Mouse (Mus musculus): ENCODE results near the gene Pkmyt1. TPM values are rescaled to one million over a fixed set of nuclear protein-coding genes. Genes with fewer than 3 reads are reported as not detected.

Gene Pkmyt1
- polyA plus RNA-seq, 1 experiment from 2014 or later: 44.6 TPM

- Histone ChIP-seq H3K4me3 (ENCODE audit: low read length) (no peak overlapping the region), H3K4me1 (ENCODE audit: control insufficient read depth, insufficient read depth, low read length) (peaks cover 24% of the 10 kb centered on the region), H3K27me3 (replicated peaks; ENCODE audit: control insufficient read depth, insufficient read depth, low read length) (peaks cover 30% of the 10 kb centered on the region; the same call in 1 of the 2 replicates), H3K4me2 (ENCODE audit: low read depth, low read length) (no peak overlapping the region), H3K36me3 (ENCODE audit: control insufficient read depth, insufficient read depth, low read length) (no peaks in the 10 kb centered on the region), H3K27ac (ENCODE audit: low read length) (no peak overlapping the region), H3K9me3 (ENCODE audit: control insufficient read depth, low read length) (no peaks in the 10 kb centered on the region), H3K9ac (ENCODE audit: low read depth, low read length) (no peak overlapping the region)
- 32% methylated on average over 15 of the region's 15 CpGs for WGBS
- no peak for ATAC-seq
Measured at GRCm38 (mm10) chr17:23683226-23683625, 42.9 kb upstream of the Pkmyt1 start.

- Histone ChIP-seq H3K4me3 (ENCODE audit: low read length) (no peak within 1 kb of the TSS), H3K4me1 (ENCODE audit: control insufficient read depth, insufficient read depth, low read length) (peaks cover 24% of the 10 kb centered on the region), H3K4me2 (ENCODE audit: low read depth, low read length) (no peak within 1 kb of the TSS), H3K9ac (ENCODE audit: low read depth, low read length) (no peak within 1 kb of the TSS), H3K36me3 (ENCODE audit: control insufficient read depth, insufficient read depth, low read length) (no peaks in the 10 kb centered on the region), H3K27ac (ENCODE audit: low read length) (no peak within 1 kb of the TSS), H3K9me3 (ENCODE audit: control insufficient read depth, low read length) (no peaks in the 10 kb centered on the region), H3K27me3 (replicated peaks; ENCODE audit: control insufficient read depth, insufficient read depth, low read length) (peaks cover 25% of the 10 kb centered on the region; the same call in 1 of the 2 replicates)
- WGBS: 22% methylated on average over 15 of the region's 15 CpGs
- ATAC-seq: peak; percentile 11; the same call in 1 of the 2 replicates
Measured at GRCm38 (mm10) chr17:23683856-23684672, 42.1 kb upstream of the Pkmyt1 start, which contains the start of gene Cldn9. Gene Cldn9, minus strand, starts transcription at chr17:23684026.

- Histone ChIP-seq H3K9ac (ENCODE audit: low read depth, low read length) (no peak overlapping the region), H3K9me3 (ENCODE audit: control insufficient read depth, low read length) (no peaks in the 10 kb centered on the region), H3K4me1 (ENCODE audit: control insufficient read depth, insufficient read depth, low read length) (peaks cover 9% of the 10 kb centered on the region; the same call in 1 of the 2 replicates), H3K27ac (ENCODE audit: low read length) (no peak overlapping the region), H3K27me3 (replicated peaks; ENCODE audit: control insufficient read depth, insufficient read depth, low read length) (peaks cover 6% of the 10 kb centered on the region; the same call in 1 of the 2 replicates), H3K36me3 (ENCODE audit: control insufficient read depth, insufficient read depth, low read length) (no peaks in the 10 kb centered on the region), H3K4me2 (ENCODE audit: low read depth, low read length) (no peak overlapping the region), H3K4me3 (ENCODE audit: low read length) (no peak overlapping the region)
- ATAC-seq: peak; percentile 55; the same call in 1 of the 2 replicates
- WGBS: 25% methylated on average over 1 of the region's 1 CpGs
Measured at GRCm38 (mm10) chr17:23694491-23694890, 31.6 kb upstream of the Pkmyt1 start.

- Histone ChIP-seq H3K9ac (ENCODE audit: low read depth, low read length) (no peak overlapping the region), H3K4me1 (ENCODE audit: control insufficient read depth, insufficient read depth, low read length) (peaks cover 9% of the 10 kb centered on the region; the same call in 1 of the 2 replicates), H3K27ac (ENCODE audit: low read length) (no peak overlapping the region), H3K4me3 (ENCODE audit: low read length) (no peak overlapping the region), H3K27me3 (replicated peaks; ENCODE audit: control insufficient read depth, insufficient read depth, low read length) (peaks cover 6% of the 10 kb centered on the region; the same call in 1 of the 2 replicates), H3K4me2 (ENCODE audit: low read depth, low read length) (no peak overlapping the region), H3K9me3 (ENCODE audit: control insufficient read depth, low read length) (no peaks in the 10 kb centered on the region), H3K36me3 (ENCODE audit: control insufficient read depth, insufficient read depth, low read length) (no peaks in the 10 kb centered on the region)
- whole genome bisulfite sequencing: 28% methylated on average over 3 of the region's 3 CpGs
- ATAC-seq: no peak
Measured at GRCm38 (mm10) chr17:23695801-23696200, 30.3 kb upstream of the Pkmyt1 start.

GRCm38 (mm10) chr17:23699131-23700077 is 26.7 kb upstream of the Pkmyt1 start:
- Histone ChIP-seq H3K4me1 (ENCODE audit: control insufficient read depth, insufficient read depth, low read length) (peaks cover 9% of the 10 kb centered on the region; the same call in 1 of the 2 replicates), H3K36me3 (ENCODE audit: control insufficient read depth, insufficient read depth, low read length) (no peaks in the 10 kb centered on the region), H3K9me3 (ENCODE audit: control insufficient read depth, low read length) (no peaks in the 10 kb centered on the region), H3K4me3 (ENCODE audit: low read length) (peak overlapping the region; percentile 77), H3K9ac (ENCODE audit: low read depth, low read length) (peak overlapping the region; percentile 70), H3K4me2 (ENCODE audit: low read depth, low read length) (peak overlapping the region; percentile 100), H3K27ac (ENCODE audit: low read length) (no peak overlapping the region), H3K27me3 (replicated peaks; ENCODE audit: control insufficient read depth, insufficient read depth, low read length) (peaks cover 9% of the 10 kb centered on the region; the same call in 1 of the 2 replicates)
- WGBS: under 1% methylated on average over 84 of the region's 101 CpGs
- ATAC-seq: peak; percentile 59

GRCm38 (mm10) chr17:23700079-23700478 is 26.1 kb upstream of the Pkmyt1 start:
- H3K27me3 ChIP-seq (replicated peaks; ENCODE audit: control insufficient read depth, insufficient read depth, low read length): peaks cover 9% of the 10 kb centered on the region; the same call in 1 of the 2 replicates
- H3K9ac ChIP-seq (ENCODE audit: low read depth, low read length): peak overlapping the region; percentile 70
- H3K27ac ChIP-seq (ENCODE audit: low read length): no peak overlapping the region
- H3K4me2 ChIP-seq (ENCODE audit: low read depth, low read length): peak overlapping the region; percentile 100
- H3K4me1 ChIP-seq (ENCODE audit: control insufficient read depth, insufficient read depth, low read length): peaks cover 9% of the 10 kb centered on the region; the same call in 1 of the 2 replicates
- H3K4me3 ChIP-seq (ENCODE audit: low read length): peak overlapping the region; percentile 77
- ATAC-seq: peak; percentile 98
- WGBS: under 1% methylated on average over 28 of the region's 28 CpGs
- no peaks in the 10 kb centered on the region for H3K9me3 ChIP-seq (ENCODE audit: control insufficient read depth, low read length)
- no peaks in the 10 kb centered on the region for H3K36me3 ChIP-seq (ENCODE audit: control insufficient read depth, insufficient read depth, low read length)

GRCm38 (mm10) chr17:23703301-23703700 is 22.8 kb upstream of the Pkmyt1 start:
- Histone ChIP-seq H3K36me3 (ENCODE audit: control insufficient read depth, insufficient read depth, low read length) (no peaks in the 10 kb centered on the region), H3K27ac (ENCODE audit: low read length) (no peak overlapping the region), H3K4me3 (ENCODE audit: low read length) (no peak overlapping the region), H3K9ac (ENCODE audit: low read depth, low read length) (no peak overlapping the region), H3K9me3 (ENCODE audit: control insufficient read depth, low read length) (no peaks in the 10 kb centered on the region), H3K4me1 (ENCODE audit: control insufficient read depth, insufficient read depth, low read length) (peaks cover 6% of the 10 kb centered on the region; the same call in 1 of the 2 replicates), H3K4me2 (ENCODE audit: low read depth, low read length) (no peak overlapping the region), H3K27me3 (replicated peaks; ENCODE audit: control insufficient read depth, insufficient read depth, low read length) (peaks cover 7% of the 10 kb centered on the region; the same call in 1 of the 2 replicates)
- no peak for ATAC-seq
- 87% methylated on average over 9 of the region's 9 CpGs for WGBS

GRCm38 (mm10) chr17:23704741-23705140 is 21.4 kb upstream of the Pkmyt1 start:
- 50% methylated on average over 7 of the region's 7 CpGs for WGBS
- H3K4me1 ChIP-seq (ENCODE audit: control insufficient read depth, insufficient read depth, low read length): no peaks in the 10 kb centered on the region
- no peak overlapping the region for H3K4me3 ChIP-seq (ENCODE audit: low read length)

More at GRCm38 (mm10) chr17:23704741-23705140, 21.4 kb upstream of the Pkmyt1 start:
- ATAC-seq: no peak
- Histone ChIP-seq H3K4me2 (ENCODE audit: low read depth, low read length) (no peak overlapping the region), H3K9ac (ENCODE audit: low read depth, low read length) (no peak overlapping the region), H3K9me3 (ENCODE audit: control insufficient read depth, low read length) (no peaks in the 10 kb centered on the region), H3K27ac (ENCODE audit: low read length) (no peak overlapping the region), H3K27me3 (replicated peaks; ENCODE audit: control insufficient read depth, insufficient read depth, low read length) (peaks cover 7% of the 10 kb centered on the region; the same call in 1 of the 2 replicates), H3K36me3 (ENCODE audit: control insufficient read depth, insufficient read depth, low read length) (no peaks in the 10 kb centered on the region)

All from intestine, embryonic 16.5 days (tissue).